Mouse (Mus musculus): ENCODE data around the gene Dnm3.

DNA sequence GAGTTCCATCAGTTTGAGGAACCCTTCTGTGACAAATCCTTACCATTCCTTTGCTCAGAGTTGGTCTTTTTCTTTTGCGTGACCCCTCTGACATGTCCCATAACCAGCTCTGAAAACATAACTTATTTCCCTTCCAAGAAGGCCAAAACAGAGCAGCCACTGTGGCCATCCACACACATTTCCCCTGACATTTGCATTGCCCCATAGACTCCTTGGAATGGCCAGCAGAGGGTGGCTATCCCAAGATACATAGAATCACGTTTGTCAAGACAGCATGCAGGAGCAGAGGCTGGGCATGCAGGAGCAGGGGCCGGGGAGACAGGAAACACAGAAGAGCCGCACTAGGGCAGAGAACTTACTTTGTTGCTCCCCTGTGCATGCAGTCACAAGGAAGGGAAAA is 402.4 kb downstream of the Dnm3 start:
- TF ChIP-seq POLR2A (IDR thresholded peaks at IDR 0.05; ENCODE audit: extremely low read depth, insufficient read depth, low read length) = no peak
- no peak for TF ChIP-seq CTCF (IDR thresholded peaks at IDR 0.05; ENCODE audit: extremely low read depth, insufficient read depth, low read length)
